Mouse (Mus musculus): ENCODE data around the gene B3glct. TPM values are rescaled to one million over a fixed set of nuclear protein-coding genes. Genes with fewer than 3 reads are reported as not detected.

B3glct gene
- polyA plus RNA-seq, 1 experiment from 2014 or later = 11.4 TPM

Other genes starting within 250 kb of the B3glct start
- gene Tex26, start 238.6 kb upstream of the B3glct start, polyA plus RNA-seq (2015; fragmentation: Nextera tagmentation; extraction: Ambion mirVana) = 0.38 and 0.39 TPM in 2 replicates
- not detected in 2 replicates for gene Wdr95, start 149.6 kb upstream of the B3glct start, polyA plus RNA-seq (2015; fragmentation: Nextera tagmentation; extraction: Ambion mirVana)
- gene Hsph1, start 41.9 kb upstream of the B3glct start, polyA plus RNA-seq (2015; fragmentation: Nextera tagmentation; extraction: Ambion mirVana) = 47.7 and 47.9 TPM in 2 replicates

Data from intestine, embryonic 16.5 days (tissue).